Mouse (Mus musculus) liver, embryonic 11.5 days (tissue): Measurements from ENCODE around the gene B4galt5. TPM values are rescaled to one million over a fixed set of nuclear protein-coding genes. Genes with fewer than 3 reads are reported as not detected.

ENCODE experiments used
- ATAC-seq: fragments of 200-750 bp; cut with Nextera tagmentation; replicated peaks from 2 replicates; pipeline ENCODE4 v1.8.0; 2017; ENCODE audit warnings: moderate number of reproducible peaks, mild to moderate bottlenecking, moderate TSS enrichment, moderate library complexity; ENCODE audit not compliant: low FRiP score
- DNase-seq: peaks from one replicate; pipeline ENCODE4 v3.0.0-alpha.2; 2017; ENCODE audit warnings: low spot score
- H3K27ac ChIP-seq: fragments of 300-500 bp; sonication (generic); 2 replicates; pipeline ENCODE4 v1.5.1; 2014; ENCODE audit warnings: mild to moderate bottlenecking, low read depth, low read length, control low read depth
- H3K27me3 ChIP-seq: fragments of 300-500 bp; sonication (generic); replicated peaks from 2 replicates; pipeline ENCODE4 v1.6.1; 2014; ENCODE audit warnings: low read length, mixed read lengths; ENCODE audit not compliant: control insufficient read depth, insufficient read depth
- H3K36me3 ChIP-seq: fragments of 300-500 bp; sonication (generic); 2 replicates; pipeline ENCODE4 v1.6.1; 2014; ENCODE audit warnings: mild to moderate bottlenecking, low read length, moderate library complexity, mixed read lengths; ENCODE audit not compliant: control insufficient read depth, insufficient read depth
- H3K4me1 ChIP-seq: fragments of 300-500 bp; sonication (generic); replicated peaks from 2 replicates; pipeline ENCODE4 v1.6.1; 2014; ENCODE audit warnings: low read length, mixed read lengths; ENCODE audit not compliant: control insufficient read depth, insufficient read depth
- H3K4me2 ChIP-seq: fragments of 300-500 bp; sonication (generic); 2 replicates; pipeline ENCODE4 v1.6.1; 2014; ENCODE audit warnings: mild to moderate bottlenecking, control low read depth, moderate library complexity
- H3K4me3 ChIP-seq: fragments of 300-500 bp; sonication (generic); 2 replicates; pipeline ENCODE4 v1.5.1; 2014; ENCODE audit warnings: low read depth, low read length, control low read depth
- H3K9ac ChIP-seq: fragments of 300-500 bp; sonication (generic); 2 replicates; pipeline ENCODE4 v1.6.1; 2014; ENCODE audit warnings: low read depth, low read length, control low read depth
- H3K9me3 ChIP-seq: fragments of 300-500 bp; sonication (generic); 2 replicates; pipeline ENCODE4 v1.6.1; 2016; ENCODE audit warnings: low read length, inconsistent platforms, mixed read lengths; ENCODE audit not compliant: control insufficient read depth
- WGBS: fragments of 180-500 bp; shearing (Covaris S2); extraction: QIAGEN DNeasy Blood & Tissue Kit; methylation state at CpG from one replicate; pipeline ENCODE4 v1.1.7; 2014; 5-methylcytosine and 5-hydroxymethylcytosine counted together
- polyA plus RNA-seq: library from polyadenylated mRNA; unstranded; fragments of >200 nt; fragmentation: Nextera tagmentation; extraction: Ambion mirVana; gene quantifications from 2 replicates; pipeline ENCODE4 v1.2.1, GENCODE M21; 2014

Gene B4galt5
- polyA plus RNA-seq, 1 experiment from 2014 or later = 11.8 TPM

DNA sequence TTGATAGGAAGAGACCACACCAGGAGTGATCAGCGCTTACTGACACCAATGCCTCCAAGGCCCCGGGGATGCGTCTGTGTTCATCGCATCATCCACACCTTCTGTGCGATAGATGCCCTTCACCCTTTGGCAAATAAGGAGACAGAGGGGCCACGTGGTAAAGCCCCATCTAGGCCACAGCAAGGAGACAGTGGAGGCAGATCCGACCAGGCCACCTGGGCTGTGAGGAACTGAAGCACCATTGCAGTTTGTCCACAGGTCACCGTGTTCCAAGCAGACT lies 80.6 kb downstream of the B4galt5 start:
- Histone ChIP-seq H3K27ac (no peak overlapping the region), H3K4me1 (no peaks in the 10 kb centered on the region), H3K4me2 (no peak overlapping the region), H3K36me3 (no peaks in the 10 kb centered on the region), H3K9me3 (no peaks in the 10 kb centered on the region), H3K9ac (no peak overlapping the region), H3K4me3 (no peak overlapping the region), H3K27me3 (no peaks in the 10 kb centered on the region)
- DNase-seq = no peak
- 87% methylated on average over 8 of the region's 8 CpGs for WGBS
- no peak for ATAC-seq

DNA sequence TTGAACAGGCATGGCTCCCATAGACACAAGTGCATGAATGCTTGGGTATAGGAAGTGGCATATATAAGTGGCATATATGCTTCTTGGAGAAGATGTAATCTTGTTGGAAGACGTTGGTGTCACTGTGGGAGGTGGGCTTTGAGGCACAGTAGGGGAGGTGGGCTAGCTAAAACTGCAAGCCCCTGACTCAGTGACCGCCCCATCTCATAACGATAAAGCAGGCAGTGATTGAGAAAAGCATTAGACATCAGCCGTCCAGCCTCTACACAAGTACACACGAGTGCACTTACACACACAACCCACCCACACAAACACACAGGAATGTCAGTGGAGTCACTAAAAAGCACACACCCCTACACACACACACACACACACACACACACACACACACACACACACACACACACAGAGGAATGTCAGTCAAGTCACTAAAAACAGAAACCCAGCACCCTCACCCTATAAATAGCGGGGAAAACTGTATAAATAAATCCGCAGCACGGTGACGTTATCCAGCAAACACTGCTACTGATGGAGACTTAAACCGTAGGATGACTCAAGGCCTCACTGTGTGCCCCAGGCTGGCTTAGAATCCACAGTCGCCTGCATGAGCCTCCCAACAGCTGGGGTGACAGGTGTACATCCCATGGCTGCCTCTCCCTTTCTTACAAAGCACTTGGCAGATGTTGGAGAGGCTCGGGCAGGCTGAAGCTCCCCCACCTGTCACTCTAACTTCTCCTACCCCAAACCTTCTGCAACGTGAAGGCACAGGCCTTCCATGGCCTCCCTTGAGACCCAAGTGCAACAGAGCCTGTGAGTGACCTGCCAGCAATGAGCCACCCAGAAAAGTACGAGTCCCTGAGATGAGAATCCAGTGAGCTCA lies 81.2 kb downstream of the B4galt5 start:
- no peak for ATAC-seq
- Histone ChIP-seq H3K27ac (no peak overlapping the region), H3K9ac (no peak overlapping the region), H3K36me3 (no peaks in the 10 kb centered on the region), H3K4me2 (no peak overlapping the region), H3K4me1 (no peaks in the 10 kb centered on the region), H3K4me3 (no peak overlapping the region), H3K9me3 (no peaks in the 10 kb centered on the region), H3K27me3 (no peaks in the 10 kb centered on the region)
- DNase-seq = no peak
- WGBS = 77% methylated on average over 14 of the region's 14 CpGs

DNA sequence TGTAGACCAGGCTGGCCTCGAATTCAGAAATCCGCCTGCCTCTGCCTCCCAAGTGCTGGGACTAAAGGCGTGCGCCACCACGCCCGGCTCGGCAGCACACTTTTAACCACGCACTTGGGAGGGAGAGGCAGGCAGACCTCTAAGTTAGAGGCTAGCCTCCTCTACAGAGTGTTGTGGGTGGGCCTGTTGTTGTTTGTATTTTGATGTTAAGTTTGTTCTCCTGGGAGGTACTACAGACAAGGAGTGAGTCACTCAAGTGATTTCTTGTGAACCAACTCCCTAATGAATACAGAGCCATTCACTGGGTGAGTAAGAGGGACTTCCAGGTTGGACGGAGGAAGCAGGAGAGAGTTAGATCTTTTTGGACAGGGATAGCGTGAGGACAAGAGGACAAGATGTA lies 82.8 kb downstream of the B4galt5 start:
- Histone ChIP-seq H3K9ac (no peak overlapping the region), H3K4me3 (no peak overlapping the region), H3K36me3 (no peaks in the 10 kb centered on the region), H3K9me3 (no peaks in the 10 kb centered on the region), H3K4me1 (no peaks in the 10 kb centered on the region), H3K27ac (no peak overlapping the region), H3K4me2 (no peak overlapping the region), H3K27me3 (no peaks in the 10 kb centered on the region)
- WGBS = 82% methylated on average over 10 of the region's 10 CpGs
- DNase-seq (no peak), ATAC-seq (no peak)

DNA sequence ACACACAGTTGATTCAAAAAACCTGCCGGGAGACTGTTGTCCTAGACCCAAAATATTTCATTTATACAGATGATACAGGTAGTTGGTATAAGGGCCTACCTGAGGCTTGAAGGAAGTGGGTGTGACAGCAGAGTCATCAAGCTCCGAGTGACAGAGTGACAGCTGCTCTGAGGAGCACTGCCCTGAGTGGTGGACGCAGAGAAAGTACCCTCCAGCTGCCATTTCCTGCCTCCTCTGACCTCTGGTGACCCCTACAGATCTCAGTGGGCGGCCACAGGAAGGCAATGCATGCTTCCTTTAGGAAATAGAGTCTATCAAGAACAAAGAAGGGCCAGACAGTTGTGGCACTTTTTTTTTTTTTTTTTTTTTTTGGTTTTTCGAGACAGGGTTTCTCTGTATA lies 83.2 kb downstream of the B4galt5 start:
- ATAC-seq (no peak), DNase-seq (no peak)
- H3K36me3 ChIP-seq = no peaks in the 10 kb centered on the region
- no peaks in the 10 kb centered on the region for H3K27me3 ChIP-seq
- no peaks in the 10 kb centered on the region for H3K9me3 ChIP-seq
- 41% methylated on average over 4 of the region's 5 CpGs for WGBS
- H3K4me1 ChIP-seq = no peaks in the 10 kb centered on the region
- H3K4me2 ChIP-seq = no peak overlapping the region
- no peak overlapping the region for H3K27ac ChIP-seq
- H3K9ac ChIP-seq = no peak overlapping the region
- no peak overlapping the region for H3K4me3 ChIP-seq

DNA sequence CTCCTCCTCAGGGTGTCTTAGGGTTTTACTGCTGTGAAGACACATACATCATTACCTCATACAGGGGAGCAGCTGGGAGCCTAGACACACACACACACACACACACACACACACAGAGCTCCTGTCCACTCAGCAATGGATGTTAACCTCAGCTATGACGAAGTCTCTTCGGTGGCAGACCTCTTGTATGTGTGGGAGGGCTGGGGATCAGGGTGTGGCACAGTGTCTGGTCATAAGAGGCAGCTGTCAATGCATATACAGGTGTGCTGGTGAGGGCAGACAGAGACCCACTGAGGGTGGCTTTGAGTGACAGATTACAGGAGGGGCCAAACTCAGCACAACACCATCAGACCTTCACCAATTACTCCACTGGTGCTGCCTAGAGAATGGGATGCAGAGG lies 84.0 kb downstream of the B4galt5 start:
- Histone ChIP-seq H3K4me1 (no peaks in the 10 kb centered on the region), H3K4me3 (no peak overlapping the region), H3K27ac (no peak overlapping the region), H3K9ac (no peak overlapping the region), H3K9me3 (no peaks in the 10 kb centered on the region), H3K27me3 (no peaks in the 10 kb centered on the region), H3K36me3 (no peaks in the 10 kb centered on the region), H3K4me2 (no peak overlapping the region)
- no peak for DNase-seq
- WGBS = 86% methylated on average over 2 of the region's 2 CpGs
- ATAC-seq = no peak

DNA sequence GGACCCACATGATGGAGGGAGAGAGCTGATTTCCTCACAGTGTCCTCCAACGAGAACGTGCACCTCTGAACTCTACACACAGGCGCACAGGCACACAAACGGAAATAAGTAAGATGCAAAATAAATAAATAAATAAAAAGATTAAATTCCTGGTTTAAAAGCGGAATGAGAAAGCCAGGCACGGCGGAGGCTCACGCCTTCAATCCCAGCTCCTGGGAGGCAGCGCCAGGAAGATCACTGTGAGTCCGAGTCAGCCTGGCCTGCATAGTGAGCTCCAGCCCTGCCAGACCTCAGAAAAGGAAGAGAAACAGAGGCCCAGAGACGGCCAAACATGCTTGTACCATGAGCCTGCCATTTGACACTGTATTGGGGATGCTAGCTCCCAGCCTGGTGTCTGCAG lies 85.1 kb downstream of the B4galt5 start:
- Histone ChIP-seq H3K27ac (no peak overlapping the region), H3K27me3 (no peaks in the 10 kb centered on the region), H3K4me3 (no peak overlapping the region), H3K9ac (no peak overlapping the region), H3K4me1 (no peaks in the 10 kb centered on the region), H3K9me3 (no peaks in the 10 kb centered on the region), H3K4me2 (no peak overlapping the region), H3K36me3 (no peaks in the 10 kb centered on the region)
- ATAC-seq = no peak
- no peak for DNase-seq
- 81% methylated on average over 11 of the region's 11 CpGs for WGBS

DNA sequence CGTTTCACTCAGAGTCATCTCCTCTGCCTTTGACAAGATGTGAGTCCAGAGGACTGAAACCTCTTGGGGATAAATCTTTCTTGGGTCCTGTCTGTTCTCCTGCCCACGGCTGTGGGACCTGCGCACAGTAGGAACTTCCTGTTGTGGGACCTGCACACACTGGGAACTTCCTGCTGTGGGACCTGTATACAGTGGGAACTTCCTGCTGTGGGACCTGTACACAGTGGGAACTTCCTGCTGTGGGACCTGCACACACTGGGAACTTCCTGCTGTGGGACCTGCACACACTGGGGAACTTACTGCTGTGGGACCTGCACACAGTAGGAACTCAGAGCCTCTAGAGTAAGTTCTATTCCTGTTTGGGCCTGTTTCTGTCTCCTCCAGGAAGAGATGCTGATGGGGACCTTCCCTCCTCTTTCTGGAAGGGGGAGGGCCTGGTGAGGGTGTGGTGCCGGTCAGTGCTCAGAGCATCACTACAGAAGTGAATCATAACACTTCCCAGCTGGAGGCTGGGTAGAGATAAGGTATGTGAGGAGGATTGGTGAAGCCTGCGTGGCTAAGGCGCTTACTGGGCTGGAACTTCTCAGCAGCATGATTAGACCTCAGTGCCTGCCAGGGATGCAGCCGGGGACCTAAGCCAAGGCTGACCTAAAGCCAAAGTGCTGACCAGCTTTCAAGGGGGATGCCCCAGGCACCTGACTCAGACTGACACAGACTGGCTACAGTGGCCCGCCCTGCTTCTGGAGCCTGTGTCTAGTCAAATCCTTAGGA lies 85.8 kb downstream of the B4galt5 start:
- Histone ChIP-seq H3K4me2 (no peak overlapping the region), H3K9ac (no peak overlapping the region)

DNA sequence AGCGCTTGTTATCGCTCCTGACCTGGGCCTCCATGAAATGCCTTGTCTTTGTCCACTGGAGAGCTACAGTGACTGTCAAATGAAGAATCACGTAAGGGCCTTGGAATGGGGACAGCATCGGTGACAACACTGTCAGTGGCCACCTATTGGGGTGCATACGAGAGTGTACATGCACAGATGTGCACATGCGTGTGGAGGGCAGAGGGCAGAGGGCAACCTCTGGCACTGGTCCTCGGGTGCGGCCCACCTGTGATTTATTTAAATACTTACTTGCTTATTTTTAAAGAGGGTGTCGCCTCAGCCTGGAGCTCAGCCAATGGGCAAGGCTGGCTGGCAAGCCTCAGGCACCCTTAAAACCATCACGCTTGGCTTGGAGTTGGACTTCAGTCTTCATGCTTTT lies 86.5 kb downstream of the B4galt5 start:
- Histone ChIP-seq H3K27me3 (no peaks in the 10 kb centered on the region), H3K4me2 (no peak overlapping the region), H3K9ac (no peak overlapping the region), H3K4me1 (no peaks in the 10 kb centered on the region), H3K4me3 (no peak overlapping the region), H3K9me3 (no peaks in the 10 kb centered on the region), H3K27ac (no peak overlapping the region), H3K36me3 (no peaks in the 10 kb centered on the region)
- DNase-seq = no peak
- no peak for ATAC-seq
- WGBS = 93% methylated on average over 10 of the region's 10 CpGs

More for the DNA sequence above, 85.8 kb downstream of the B4galt5 start:
- Histone ChIP-seq H3K36me3 (no peaks in the 10 kb centered on the region), H3K4me1 (no peaks in the 10 kb centered on the region), H3K9me3 (no peaks in the 10 kb centered on the region), H3K4me3 (no peak overlapping the region), H3K27me3 (no peaks in the 10 kb centered on the region), H3K27ac (no peak overlapping the region; the same call in 1 of the 2 replicates)
- WGBS = 76% methylated on average over 8 of the region's 8 CpGs
- no peak for DNase-seq
- no peak for ATAC-seq

DNA sequence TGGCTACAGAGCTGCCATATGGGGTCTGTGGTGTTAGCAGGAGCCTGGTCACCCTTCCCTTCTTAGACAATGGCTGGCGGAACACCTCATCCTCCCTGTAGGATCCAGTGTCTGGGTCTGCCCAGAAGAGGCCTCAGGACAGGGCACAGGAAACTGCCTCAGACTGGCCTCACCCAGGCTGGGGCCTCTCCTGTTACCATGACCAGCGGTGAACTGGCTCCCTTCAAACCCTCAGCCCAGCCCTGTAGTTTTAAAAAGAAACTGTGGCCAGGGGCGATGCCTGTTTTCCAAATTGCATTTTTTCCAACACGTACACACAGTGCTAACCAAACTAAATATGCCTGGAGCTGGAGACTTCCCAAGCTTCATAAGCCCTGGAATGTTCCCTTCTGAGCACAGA lies 87.9 kb downstream of the B4galt5 start:
- no peaks in the 10 kb centered on the region for H3K36me3 ChIP-seq
- no peak overlapping the region for H3K4me2 ChIP-seq
- no peaks in the 10 kb centered on the region for H3K27me3 ChIP-seq
- H3K27ac ChIP-seq = no peak overlapping the region
- 71% methylated on average over 4 of the region's 4 CpGs for WGBS
- no peaks in the 10 kb centered on the region for H3K4me1 ChIP-seq
- H3K9me3 ChIP-seq = no peaks in the 10 kb centered on the region
- no peak overlapping the region for H3K9ac ChIP-seq
- no peak overlapping the region for H3K4me3 ChIP-seq
- ATAC-seq (no peak), DNase-seq (no peak)
